Mouse (Mus musculus) stomach, postnatal 0 days (tissue): ENCODE data around the gene Tesc.

Source experiments
- CTCF ChIP-seq: IDR thresholded peaks from 2 replicates; pipeline ENCODE4 v1.5.1; 2016; ENCODE audit warnings: antibody characterized with exemption, low read depth, mild to moderate bottlenecking, moderate library complexity
- EP300 ChIP-seq: optimal IDR thresholded peaks from 2 replicates; pipeline ENCODE3; 2016; ENCODE audit warnings: antibody characterized with exemption

DNA sequence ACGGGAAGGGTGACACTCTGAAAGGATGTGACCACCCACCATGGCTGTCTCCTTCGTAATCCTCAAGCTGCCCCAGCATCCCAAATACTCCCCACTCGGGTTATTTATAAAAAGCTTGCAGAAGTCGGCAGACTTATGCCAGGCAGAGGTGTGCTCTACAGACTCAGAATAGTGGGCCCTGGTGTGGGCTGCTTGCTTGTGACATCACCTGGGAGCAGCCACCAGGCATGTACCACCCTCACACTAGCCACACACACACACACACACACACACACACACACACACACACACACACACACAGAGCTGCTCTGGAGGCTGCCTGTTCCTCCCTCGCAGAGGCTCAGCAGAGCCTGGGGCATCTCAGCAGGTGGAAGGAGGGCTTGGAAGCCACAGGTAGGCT, 10.0 kb upstream of the Tesc start:
- TF ChIP-seq CTCF, result no peak
- no peak for TF ChIP-seq EP300
